Mouse (Mus musculus) MEL (cell line): ENCODE results near the gene Gatad2b. TPM values are rescaled to one million over a fixed set of nuclear protein-coding genes. Genes with fewer than 3 reads are reported as not detected.

Source experiments
- DNase-seq: peaks from one replicate; pipeline ENCODE4 v3.0.0; 2011; ENCODE audit warnings: low read depth, low spot score
- H3K27ac ChIP-seq: 2 replicates; pipeline ENCODE4 v1.5.1; 2012; ENCODE audit warnings: low read depth, mild to moderate bottlenecking, control low read depth, low read length, moderate library complexity; ENCODE audit not compliant: control insufficient read depth
- H3K27me3 ChIP-seq, 2 experiments: fragments of 150-350 bp in 1 of 2; sonication (generic) in 1 of 2; 2 replicates each; pipeline ENCODE4 v1.6.1; 2012; ENCODE audit warnings: low read length in 2 of 2, mild to moderate bottlenecking in 2 of 2, improper control_type of control experiment in 1 of 2, moderate library complexity in 1 of 2; ENCODE audit not compliant: insufficient read depth in 2 of 2, control insufficient read depth in 1 of 2
- H3K36me3 ChIP-seq, 2 experiments: 2 replicates each; pipeline ENCODE4 v1.6.1; 2012 to 2014; ENCODE audit warnings: low read length in 2 of 2, improper control_type of control experiment in 1 of 2, inconsistent platforms in 1 of 2, mild to moderate bottlenecking in 1 of 2; ENCODE audit not compliant: insufficient read depth in 2 of 2, control insufficient read depth in 1 of 2
- H3K4me1 ChIP-seq, 2 experiments: fragments of 150-350 bp in 1 of 2; sonication (generic) in 1 of 2; 2 replicates each; pipeline ENCODE4 v1.6.1; 2012; ENCODE audit warnings: low read length in 2 of 2, improper control_type of control experiment in 1 of 2, mild to moderate bottlenecking in 1 of 2; ENCODE audit not compliant: insufficient read depth in 2 of 2, control insufficient read depth in 1 of 2
- H3K4me3 ChIP-seq, 2 experiments: fragments of 150-350 bp in 1 of 2; sonication (generic) in 1 of 2; 2 replicates each; pipeline ENCODE4 v1.5.1; 2012; ENCODE audit warnings: low read depth in 2 of 2, low read length in 2 of 2, mild to moderate bottlenecking in 2 of 2, moderate library complexity in 2 of 2, control low read depth in 1 of 2, improper control_type of control experiment in 1 of 2; ENCODE audit not compliant: control insufficient read depth in 1 of 2, insufficient read depth in 1 of 2
- H3K79me2 ChIP-seq: 2 replicates; pipeline ENCODE4 v1.6.1; 2012; ENCODE audit warnings: mild to moderate bottlenecking, low read length, moderate library complexity; ENCODE audit not compliant: control insufficient read depth, poor library complexity, insufficient read depth
- H3K9ac ChIP-seq: 2 replicates; pipeline ENCODE4 v1.6.1; 2012; ENCODE audit warnings: low read depth, mild to moderate bottlenecking, control low read depth, low read length, moderate library complexity; ENCODE audit not compliant: control insufficient read depth, poor library complexity, severe bottlenecking
- H3K9me3 ChIP-seq: fragments of 150-350 bp; sonication (generic); replicated peaks from 2 replicates; pipeline ENCODE4 v1.6.1; 2012; ENCODE audit warnings: mild to moderate bottlenecking, low read length, improper control_type of control experiment, moderate library complexity; ENCODE audit not compliant: insufficient read depth
- CHD2 ChIP-seq: IDR thresholded peaks from 2 replicates; pipeline ENCODE4 v1.6.1; 2011; ENCODE audit warnings: low read length, improper control_type of control experiment
- CTCF ChIP-seq, 3 experiments: IDR thresholded peaks in 2 of 3; conservative IDR thresholded peaks in 1 of 3; 2 replicates each; pipeline ENCODE4 v1.5.1; 2011 to 2012; ENCODE audit warnings: low read length in 3 of 3, low read depth in 2 of 3, mild to moderate bottlenecking in 2 of 3, improper control_type of control experiment in 1 of 3, inconsistent platforms in 1 of 3, mixed read lengths in 1 of 3, moderate library complexity in 1 of 3; ENCODE audit not compliant: control insufficient read depth in 1 of 3, insufficient read depth in 1 of 3, poor library complexity in 1 of 3, severe bottlenecking in 1 of 3
- ELF1 ChIP-seq: IDR thresholded peaks from 2 replicates; pipeline ENCODE4 v1.6.1; 2014; ENCODE audit warnings: low read depth, mild to moderate bottlenecking, inconsistent platforms, low read length, improper control_type of control experiment, moderate library complexity
- ETS1 ChIP-seq: IDR thresholded peaks from 2 replicates; pipeline ENCODE4 v1.6.1; 2012; ENCODE audit warnings: low read depth, mild to moderate bottlenecking, inconsistent platforms, low read length, improper control_type of control experiment, moderate library complexity
- HCFC1 ChIP-seq: IDR thresholded peaks from 2 replicates; pipeline ENCODE4 v1.6.1; 2012; ENCODE audit warnings: low read depth, mild to moderate bottlenecking, inconsistent platforms, low read length, improper control_type of control experiment, moderate library complexity
- KAT2A ChIP-seq: conservative IDR thresholded peaks from 2 replicates; pipeline ENCODE4 v1.6.1; 2012; ENCODE audit warnings: low read depth, low read length, improper control_type of control experiment, inconsistent platforms
- MAZ ChIP-seq: IDR thresholded peaks from 2 replicates; pipeline ENCODE4 v1.6.1; 2012; ENCODE audit warnings: low read depth, mild to moderate bottlenecking, inconsistent platforms, low read length, improper control_type of control experiment
- MYC ChIP-seq: IDR thresholded peaks from 2 replicates; pipeline ENCODE4 v1.6.1; 2011; ENCODE audit warnings: low read depth, mild to moderate bottlenecking, low read length, improper control_type of control experiment, moderate library complexity
- NRF1 ChIP-seq: IDR thresholded peaks from 2 replicates; pipeline ENCODE4 v1.6.1; 2014; ENCODE audit warnings: low read depth, mild to moderate bottlenecking, inconsistent platforms, low read length, improper control_type of control experiment, moderate library complexity; ENCODE audit not compliant: poor library complexity, insufficient read depth, severe bottlenecking
- POLR2A ChIP-seq, 2 experiments: IDR thresholded peaks; 2 replicates each; pipeline ENCODE4 v1.6.1; 2011 to 2012; ENCODE audit warnings: low read length in 2 of 2, mild to moderate bottlenecking in 2 of 2, control low read depth in 1 of 2, improper control_type of control experiment in 1 of 2, low read depth in 1 of 2, moderate library complexity in 1 of 2; ENCODE audit not compliant: control insufficient read depth in 1 of 2, insufficient read depth in 1 of 2, poor library complexity in 1 of 2
- RAD21 ChIP-seq: IDR thresholded peaks from 2 replicates; pipeline ENCODE4 v1.6.1; 2011; ENCODE audit warnings: mild to moderate bottlenecking, low read depth, low read length, improper control_type of control experiment
- RCOR1 ChIP-seq: IDR thresholded peaks from 2 replicates; pipeline ENCODE4 v1.6.1; 2012; ENCODE audit warnings: low read depth, mild to moderate bottlenecking, inconsistent platforms, low read length, improper control_type of control experiment
- SIN3A ChIP-seq: IDR thresholded peaks from 2 replicates; pipeline ENCODE4 v1.6.1; 2012; ENCODE audit warnings: low read length, improper control_type of control experiment, inconsistent platforms
- TAL1 ChIP-seq: IDR thresholded peaks from 2 replicates; pipeline ENCODE4 v1.6.1; 2012; ENCODE audit warnings: mild to moderate bottlenecking, inconsistent platforms, low read length, moderate library complexity, mixed read lengths
- TBP ChIP-seq: IDR thresholded peaks from 2 replicates; pipeline ENCODE4 v1.8.0; 2011; ENCODE audit warnings: low read depth, low read length, improper control_type of control experiment
- ZMIZ1 ChIP-seq: IDR thresholded peaks from 2 replicates; pipeline ENCODE4 v1.6.1; 2012; ENCODE audit warnings: low read depth, mild to moderate bottlenecking, inconsistent platforms, low read length, improper control_type of control experiment, moderate library complexity
- polyA plus RNA-seq, 2 experiments: library from polyadenylated mRNA; stranded (reverse) in 1 of 2; unstranded in 1 of 2; fragments of >175 nt in 1 of 2; fragments of >200 nt in 1 of 2; gene quantifications; 2 replicates each; pipeline versions ENCODE4 v1.2.1 to v1.2.4; 2012; ENCODE audit warnings: low replicate concordance in 2 of 2, low read depth in 1 of 2; ENCODE audit not compliant: insufficient read length in 2 of 2, insufficient read depth in 1 of 2, missing spikeins in 1 of 2
- total RNA-seq: library from RNA; depleted of rRNA; stranded (reverse); fragments of 300-350 nt; gene quantifications from 2 replicates; pipeline ENCODE4 v1.2.3, GENCODE M21; 2012

Gene Gatad2b
- total and polyA plus RNA-seq, 3 experiments = 9.1 to 37.6 TPM; not detected in 1

- Histone ChIP-seq H3K4me1 (peaks cover 4 to 29% of the 10 kb centered on the region in 2 experiments), H3K9ac (no peak overlapping the region), H3K9me3 (no peaks in the 10 kb centered on the region), H3K79me2 (peaks cover 22% of the 10 kb centered on the region), H3K27me3 (no peaks in the 10 kb centered on the region), H3K27ac (no peak overlapping the region), H3K36me3 (peaks cover 12 to 26% of the 10 kb centered on the region in 2 experiments), H3K4me3 (no peak overlapping the region)
- TF ChIP-seq ZMIZ1 (no peak), RAD21 (no peak), HCFC1 (no peak), TBP (no peak), RCOR1 (no peak), CTCF (IDR thresholded peaks at IDR 0.05 in 2 of 3, conservative IDR thresholded peaks at IDR 0.05 in 1 of 3; ENCODE audit: control insufficient read depth in 1 of 3, insufficient read depth in 1 of 3, low read depth in 2 of 3, low read length in 3 of 3, poor library complexity in 1 of 3, severe bottlenecking in 1 of 3) (no peak), ELF1 (no peak), MYC (no peak)
- no peak for DNase-seq
These were observed 24.8 kb upstream of the Gatad2b start for GRCm38 (mm10) chr3:90268190-90268589.

GRCm38 (mm10) chr3:90268971-90269370 lies 24.0 kb upstream of the Gatad2b start:
- H3K27me3 ChIP-seq = no peaks in the 10 kb centered on the region
- H3K79me2 ChIP-seq = peaks cover 22% of the 10 kb centered on the region
- H3K4me3 ChIP-seq = no peak overlapping the region
- H3K9me3 ChIP-seq = no peaks in the 10 kb centered on the region
- H3K4me1 ChIP-seq = peaks cover 4 to 29% of the 10 kb centered on the region in 2 experiments
- H3K9ac ChIP-seq = no peak overlapping the region
- DNase-seq = no peak
- peaks cover 16 to 26% of the 10 kb centered on the region in 2 experiments for H3K36me3 ChIP-seq
- TF ChIP-seq NRF1 (no peak), SIN3A (no peak), POLR2A (IDR thresholded peaks at IDR 0.05; ENCODE audit: control insufficient read depth in 1 of 2, insufficient read depth in 1 of 2, low read depth in 1 of 2, low read length in 2 of 2, poor library complexity in 1 of 2) (no peak), ZMIZ1 (no peak), KAT2A (no peak)
- H3K27ac ChIP-seq = no peak overlapping the region

DNA sequence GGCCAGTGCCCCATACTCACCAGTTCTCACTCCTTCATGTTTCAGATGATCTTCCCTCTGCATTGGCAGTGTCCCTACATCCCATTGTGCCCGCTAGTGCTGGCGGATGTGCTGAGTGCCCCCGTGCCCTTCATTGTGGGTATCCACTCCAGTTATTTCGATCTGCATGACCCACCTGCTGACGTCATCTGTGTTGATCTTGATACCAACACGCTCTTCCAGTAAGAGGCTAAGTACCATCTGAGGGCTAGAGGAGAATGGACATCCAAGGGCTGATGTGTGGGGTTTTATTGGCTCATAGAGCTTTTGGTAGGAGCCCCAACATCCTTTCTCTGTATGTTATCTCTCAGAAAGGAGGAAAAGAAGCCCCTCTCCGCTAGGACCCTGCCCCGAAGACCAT lies 22.2 kb upstream of the Gatad2b start:
- no peak for TF ChIP-seq TBP
- TF ChIP-seq CTCF (IDR thresholded peaks at IDR 0.05 in 2 of 3, conservative IDR thresholded peaks at IDR 0.05 in 1 of 3; ENCODE audit: control insufficient read depth in 1 of 3, insufficient read depth in 1 of 3, low read depth in 2 of 3, low read length in 3 of 3, poor library complexity in 1 of 3, severe bottlenecking in 1 of 3) = no peak
- TF ChIP-seq TAL1 = no peak
- TF ChIP-seq MAZ = no peak
- TF ChIP-seq ETS1 = no peak
- no peak for TF ChIP-seq RAD21
- TF ChIP-seq ELF1 = no peak
- TF ChIP-seq CHD2 = no peak
- TF ChIP-seq, all 39 proteins: peak for 0
- no peaks in the 10 kb centered on the region for H3K27me3 ChIP-seq
- H3K36me3 ChIP-seq = peaks cover 16 to 22% of the 10 kb centered on the region in 2 experiments
- DNase-seq = no peak
- H3K4me1 ChIP-seq = peaks cover 2 to 23% of the 10 kb centered on the region in 2 experiments; a peak in 3 of 4 replicates
- H3K79me2 ChIP-seq = peaks cover 16% of the 10 kb centered on the region
- H3K27ac ChIP-seq = no peak overlapping the region
- no peak overlapping the region for H3K4me3 ChIP-seq
- H3K9me3 ChIP-seq = no peaks in the 10 kb centered on the region
- no peak overlapping the region for H3K9ac ChIP-seq
